Mouse (Mus musculus) intestine, postnatal 0 days (tissue): Measurements from ENCODE around the gene Myd88. TPM values are rescaled to one million over a fixed set of nuclear protein-coding genes. Genes with fewer than 3 reads are reported as not detected.
A peak's percentile ranks its signal among the peaks of the same experiment; 100 is the strongest.

Source experiments
- ATAC-seq: fragments of 200-750 bp; cut with Nextera tagmentation; 2 replicates; pipeline ENCODE4 v1.8.0; 2017; ENCODE audit warnings: mild to moderate bottlenecking, moderate TSS enrichment, moderate library complexity
- H3K27ac ChIP-seq: fragments of 300-500 bp; sonication (generic); 2 replicates; pipeline ENCODE4 v1.5.1; 2014; ENCODE audit warnings: mild to moderate bottlenecking, low read depth, low read length, moderate library complexity
- H3K27me3 ChIP-seq: fragments of 300-500 bp; sonication (generic); replicated peaks from 2 replicates; pipeline ENCODE4 v1.6.1; 2014; ENCODE audit warnings: low read length, mixed read lengths; ENCODE audit not compliant: control insufficient read depth, insufficient read depth
- H3K36me3 ChIP-seq: fragments of 300-500 bp; sonication (generic); 2 replicates; pipeline ENCODE4 v1.6.1; 2014; ENCODE audit warnings: mild to moderate bottlenecking, moderate library complexity; ENCODE audit not compliant: control insufficient read depth, insufficient read depth
- H3K4me1 ChIP-seq: fragments of 300-500 bp; sonication (generic); replicated peaks from 2 replicates; pipeline ENCODE4 v1.6.1; 2014; ENCODE audit warnings: antibody characterized with exemption, low read length, mixed read lengths; ENCODE audit not compliant: control insufficient read depth, insufficient read depth
- H3K4me2 ChIP-seq: fragments of 300-500 bp; sonication (generic); replicated peaks from 2 replicates; pipeline ENCODE4 v1.6.1; 2014; ENCODE audit warnings: low read depth, mild to moderate bottlenecking, moderate library complexity
- H3K4me3 ChIP-seq: fragments of 300-500 bp; sonication (generic); 2 replicates; pipeline ENCODE4 v1.5.1; 2014; ENCODE audit warnings: low read depth, low read length
- H3K9ac ChIP-seq: fragments of 300-500 bp; sonication (generic); 2 replicates; pipeline ENCODE4 v1.6.1; 2014; ENCODE audit warnings: mild to moderate bottlenecking, low read depth, low read length
- H3K9me3 ChIP-seq: fragments of 300-500 bp; sonication (generic); 2 replicates; pipeline ENCODE4 v1.6.1; 2016; ENCODE audit warnings: mixed run types; ENCODE audit not compliant: control insufficient read depth
- CTCF ChIP-seq: sonication (generic); IDR thresholded peaks from 2 replicates; pipeline ENCODE4 v1.5.1; 2016; ENCODE audit warnings: low read depth, mild to moderate bottlenecking, control low read depth, antibody characterized with exemption, moderate library complexity
- WGBS: fragments of 180-500 bp; shearing (Covaris S2); extraction: QIAGEN DNeasy Blood & Tissue Kit; methylation state at CpG from one replicate; pipeline ENCODE4 v1.1.7; 2014; 5-methylcytosine and 5-hydroxymethylcytosine counted together
- polyA plus RNA-seq: library from polyadenylated mRNA; unstranded; fragments of >200 nt; fragmentation: Nextera tagmentation; extraction: Ambion mirVana; gene quantifications from 2 replicates; pipeline ENCODE4 v1.2.1, GENCODE M21; 2015

The Myd88 gene
- polyA plus RNA-seq, 1 experiment from 2014 or later = 30.9 TPM

DNA sequence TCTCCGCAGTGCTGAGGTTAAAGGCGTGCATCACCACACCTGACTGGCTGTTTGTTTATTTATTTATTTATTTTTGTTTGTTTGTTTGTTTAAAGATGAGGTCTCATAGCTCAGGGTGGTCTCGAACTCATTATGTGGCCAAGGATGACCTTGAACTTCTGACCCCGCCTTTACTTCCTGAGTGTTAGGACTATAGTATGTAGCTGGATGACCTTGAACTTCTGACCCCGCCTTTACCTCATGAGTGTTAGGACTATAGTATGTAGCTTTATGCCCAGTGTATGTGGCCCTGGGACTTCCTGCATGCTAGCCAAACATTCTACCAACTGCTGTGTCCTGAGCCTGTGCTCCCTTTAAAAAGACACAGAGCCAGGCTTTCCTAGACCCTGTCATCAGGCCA is 20.2 kb upstream of the Myd88 start:
- Histone ChIP-seq H3K9me3 (no peaks in the 10 kb centered on the region), H3K4me2 (no peak overlapping the region), H3K4me3 (no peak overlapping the region), H3K27me3 (no peaks in the 10 kb centered on the region), H3K27ac (no peak overlapping the region), H3K4me1 (no peaks in the 10 kb centered on the region), H3K36me3 (peaks cover 5% of the 10 kb centered on the region; the same call in 1 of the 2 replicates), H3K9ac (no peak overlapping the region)
- ATAC-seq = no peak
- TF ChIP-seq CTCF = no peak
- WGBS = 93% methylated on average over 5 of the region's 5 CpGs

DNA sequence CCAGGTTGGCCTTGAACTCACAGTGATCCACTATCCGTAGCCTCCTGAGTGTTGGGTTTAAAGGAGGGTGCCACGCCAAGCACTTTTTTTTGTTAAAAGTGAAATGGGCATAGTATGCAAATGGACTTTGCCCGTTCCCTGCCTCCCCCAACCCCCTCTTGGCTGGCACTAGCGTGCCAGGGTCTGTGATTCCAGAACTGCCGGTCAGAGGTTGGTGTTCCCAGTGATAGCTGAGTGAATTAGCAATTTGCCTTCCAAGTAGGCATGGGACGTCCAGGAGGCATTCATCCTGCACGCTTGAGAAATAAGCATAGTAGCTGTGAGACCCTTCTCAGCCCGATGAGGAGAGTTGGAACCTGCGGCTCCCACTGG is 16.8 kb upstream of the Myd88 start:
- H3K27ac ChIP-seq = no peak overlapping the region
- H3K4me2 ChIP-seq = peak overlapping the region; percentile 95
- ATAC-seq = 0 out of 2 replicates have a peak, but pooled peaks have one; percentile 0

DNA sequence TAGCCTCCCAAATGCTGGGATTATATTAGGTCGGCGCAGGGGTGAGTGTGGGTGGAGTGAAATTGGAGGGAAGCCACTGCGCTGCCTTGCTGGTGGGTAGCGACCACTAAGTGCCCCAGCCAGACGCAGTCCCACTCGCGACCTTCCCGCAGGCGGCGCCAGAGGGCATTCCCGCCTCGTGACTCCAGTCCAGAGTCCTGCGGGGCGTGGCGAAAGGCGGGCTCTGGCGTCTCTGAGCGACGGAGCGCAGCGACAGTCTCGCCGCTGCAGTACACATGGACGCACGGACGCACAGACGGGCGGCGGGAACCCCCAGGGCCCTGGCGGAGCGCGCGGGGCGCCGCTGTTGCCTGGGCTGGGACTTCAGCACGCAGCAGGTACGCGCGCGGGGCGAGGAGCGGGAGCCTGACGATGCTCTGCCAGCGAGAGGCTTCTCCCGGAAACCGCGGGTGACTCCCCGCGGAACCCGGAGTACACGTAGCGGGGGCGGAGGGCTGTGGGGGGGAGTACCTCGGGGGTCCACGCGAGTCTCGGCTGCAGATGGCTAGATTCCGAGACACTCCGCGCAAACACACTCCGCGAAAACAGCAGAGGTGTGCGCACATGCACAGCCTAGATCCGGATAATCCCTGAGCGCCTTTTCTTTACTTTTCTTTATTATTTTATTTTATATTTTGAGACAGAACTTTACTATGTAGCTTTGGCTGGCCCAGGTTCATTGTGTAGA is 16.3 kb upstream of the Myd88 start, which contains the start of gene Xylb:
Gene Xylb, plus strand, starts transcription at position 51 of the 727 bp plus-strand sequence.
- Histone ChIP-seq H3K4me2 (peak within 1 kb of the TSS; percentile 95), H3K9me3 (no peaks in the 10 kb centered on the region), H3K36me3 (peaks cover 5% of the 10 kb centered on the region; the same call in 1 of the 2 replicates), H3K4me3 (peak within 1 kb of the TSS; percentile 78), H3K27ac (peak within 1 kb of the TSS; percentile 21; the same call in 1 of the 2 replicates), H3K4me1 (no peaks in the 10 kb centered on the region), H3K9ac (peak within 1 kb of the TSS; percentile 62), H3K27me3 (no peaks in the 10 kb centered on the region)
- ATAC-seq = peak; percentile 88
- TF ChIP-seq CTCF = peak; percentile 98
- 3% methylated on average over 63 of the region's 65 CpGs for WGBS

More for the DNA sequence above, 16.8 kb upstream of the Myd88 start:
- Histone ChIP-seq H3K9ac (peak overlapping the region; percentile 62), H3K36me3 (peaks cover 5% of the 10 kb centered on the region; the same call in 1 of the 2 replicates), H3K4me1 (no peaks in the 10 kb centered on the region), H3K4me3 (peak overlapping the region; percentile 78), H3K27me3 (no peaks in the 10 kb centered on the region), H3K9me3 (no peaks in the 10 kb centered on the region)
- no peak for TF ChIP-seq CTCF
- WGBS = 23% methylated on average over 9 of the region's 9 CpGs

DNA sequence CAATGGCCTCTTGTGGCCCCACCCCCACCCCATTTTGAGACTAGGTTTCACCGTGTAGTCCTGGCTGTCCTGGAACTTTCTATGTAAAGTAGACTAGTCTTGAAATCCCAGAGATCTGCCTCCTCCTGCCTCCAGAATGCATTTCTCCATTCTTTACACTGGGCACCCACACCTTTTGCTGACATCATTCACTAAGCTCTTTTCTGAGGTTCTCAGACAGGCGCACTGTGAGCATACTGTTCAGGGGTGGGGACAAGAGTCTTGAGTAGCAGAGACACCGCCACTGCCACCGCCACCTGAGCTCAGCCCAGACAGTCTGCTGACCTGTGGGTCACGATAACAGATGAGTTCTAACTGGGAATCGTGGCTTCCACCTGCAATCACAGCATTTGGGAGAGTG is 14.7 kb upstream of the Myd88 start:
- no peaks in the 10 kb centered on the region for H3K4me1 ChIP-seq
- no peak for ATAC-seq

DNA sequence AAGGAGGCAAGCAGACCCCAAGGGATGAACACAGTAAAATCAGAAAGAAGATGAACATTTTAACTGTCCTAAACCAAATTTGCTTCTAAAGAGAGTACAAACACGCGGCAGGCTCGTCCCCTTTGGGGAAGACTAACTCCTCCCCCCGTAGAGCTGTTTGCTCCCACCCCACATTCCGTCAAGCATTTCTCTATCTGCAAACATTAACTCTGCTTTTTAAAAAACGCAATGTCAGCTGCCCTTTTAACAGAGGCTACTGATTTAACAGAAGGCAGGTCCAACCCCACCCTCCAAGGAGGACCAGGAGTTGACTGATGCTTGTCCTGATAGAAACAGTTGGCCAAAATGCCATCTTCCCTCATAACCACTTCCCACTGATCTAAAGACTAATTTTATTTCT is 12.7 kb upstream of the Myd88 start:
- WGBS = 46% methylated on average over 6 of the region's 6 CpGs

More for the DNA sequence above, 14.7 kb upstream of the Myd88 start:
- H3K27ac ChIP-seq = no peak overlapping the region
- peaks cover 6% of the 10 kb centered on the region; the same call in 1 of the 2 replicates for H3K36me3 ChIP-seq
- H3K4me2 ChIP-seq = no peak overlapping the region
- H3K27me3 ChIP-seq = no peaks in the 10 kb centered on the region
- WGBS = 65% methylated on average over 6 of the region's 6 CpGs
- H3K9me3 ChIP-seq = no peaks in the 10 kb centered on the region
- H3K4me3 ChIP-seq = no peak overlapping the region
- TF ChIP-seq CTCF = no peak
- no peak overlapping the region for H3K9ac ChIP-seq

DNA sequence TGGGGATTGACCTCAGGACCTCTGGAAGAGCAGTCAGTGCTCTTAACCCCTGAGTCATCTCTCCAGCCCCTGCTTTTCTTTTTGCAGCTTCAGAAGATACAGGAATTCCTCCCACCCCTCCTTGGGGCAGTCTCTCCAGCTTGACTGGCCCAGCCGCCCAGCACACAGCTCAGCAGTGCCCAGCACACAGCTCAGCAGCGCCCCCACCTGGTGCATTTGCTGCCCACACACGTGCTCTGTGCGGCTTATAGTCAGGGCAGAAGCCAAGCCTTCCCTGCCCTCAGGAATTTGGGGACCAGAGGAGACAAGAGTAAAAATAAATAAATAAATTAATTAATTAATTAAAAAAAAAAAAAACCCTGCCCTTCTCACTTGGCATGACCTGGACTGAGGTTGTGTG is 10.8 kb upstream of the Myd88 start:
- no peaks in the 10 kb centered on the region for H3K4me1 ChIP-seq
- peak; percentile 93 for TF ChIP-seq CTCF
- no peaks in the 10 kb centered on the region for H3K9me3 ChIP-seq
- no peak overlapping the region for H3K9ac ChIP-seq
- no peak overlapping the region for H3K27ac ChIP-seq
- peaks cover 26% of the 10 kb centered on the region; the same call in 1 of the 2 replicates for H3K36me3 ChIP-seq
- no peaks in the 10 kb centered on the region for H3K27me3 ChIP-seq
- 31% methylated on average over 4 of the region's 4 CpGs for WGBS
- no peak overlapping the region for H3K4me3 ChIP-seq
- H3K4me2 ChIP-seq = no peak overlapping the region
- peak; percentile 82 for ATAC-seq

More for the DNA sequence above, 12.7 kb upstream of the Myd88 start:
- Histone ChIP-seq H3K27me3 (no peaks in the 10 kb centered on the region), H3K4me2 (no peak overlapping the region), H3K4me3 (no peak overlapping the region), H3K36me3 (peaks cover 11% of the 10 kb centered on the region; the same call in 1 of the 2 replicates), H3K9ac (no peak overlapping the region), H3K4me1 (no peaks in the 10 kb centered on the region), H3K9me3 (no peaks in the 10 kb centered on the region), H3K27ac (no peak overlapping the region)
- no peak for ATAC-seq
- TF ChIP-seq CTCF = no peak
